ENCODE assay signal across 33 mouse cellular contexts in genomic region chr4:152145473-152145872, GRCm38 (mm10). TPM values are rescaled to one million over a fixed set of nuclear protein-coding genes. Genes with fewer than 3 reads are reported as not detected.
DNase-seq lines count a peak whose midpoint lies in the region; ATAC-seq and TF ChIP-seq lines count a peak whose summit lies in the region.
"Had no signal": no experiment of that assay in that cellular context is flagged by ENCODE, and none has a peak within 500 bp of the region (broad histone marks: within the 10 kb centered on the region; RNA-seq: fewer than 3 reads in every experiment).

No protein-coding gene starts in this region.

- H3K4me1 ChIP-seq in kidney, embryonic 15.5 days = peaks cover 27% of the 10 kb centered on the region
- H3K4me1 ChIP-seq in kidney, postnatal 0 days (replicated peaks; ENCODE audit: insufficient read depth, low read length) = peaks cover 2% of the 10 kb centered on the region; the same call in 1 of the 2 replicates
- no peaks in the 10 kb centered on the region for H3K4me1 ChIP-seq in stomach, postnatal 0 days (replicated peaks; ENCODE audit: control insufficient read depth, insufficient read depth)
- H3K4me1 ChIP-seq: embryonic facial prominence, embryonic 13.5 days; embryonic facial prominence, embryonic 15.5 days; forebrain, embryonic 12.5 days had no signal

- no peaks in the 10 kb centered on the region for H3K9me3 ChIP-seq in kidney, embryonic 15.5 days (replicated peaks)
- no peaks in the 10 kb centered on the region for H3K9me3 ChIP-seq in kidney, postnatal 0 days (replicated peaks; ENCODE audit: low read length)
- no peaks in the 10 kb centered on the region for H3K9me3 ChIP-seq in stomach, postnatal 0 days (ENCODE audit: control insufficient read depth, low read length)
- H3K9me3 ChIP-seq: embryonic facial prominence, embryonic 13.5 days; embryonic facial prominence, embryonic 15.5 days; forebrain, embryonic 10.5 days; forebrain, embryonic 12.5 days had no signal

- DNase-seq in gastrocnemius, adult 2 months = no peak
- no peak for DNase-seq in gastrocnemius, postnatal 10 days
- no peak for DNase-seq in kidney, adult 18-20 months
- DNase-seq in kidney, postnatal 0 days (ENCODE audit: low spot score) = no peak
- DNase-seq in kidney, postnatal 14 days = no peak
- peak; percentile 41 for DNase-seq in stomach, postnatal 0 days (ENCODE audit: low spot score)
- DNase-seq: adrenal gland, adult 8-10 months; adrenal gland, postnatal 25 days; B cell, adult 2 months; cerebellum, adult 11 months; cerebellum, adult 18-20 months; cerebellum, adult 8-10 months; cerebellum, adult 9-11 months; cerebellum, postnatal 14 days; cerebellum, postnatal 36 days; embryo, embryonic 11 days had no signal

- no peak for TF ChIP-seq CTCF in gastrocnemius, adult 2 months (IDR thresholded peaks at IDR 0.05)
- no peak for TF ChIP-seq CTCF in kidney, postnatal 0 days (IDR thresholded peaks at IDR 0.05; ENCODE audit: low read depth)
- TF ChIP-seq CTCF in stomach, postnatal 0 days (IDR thresholded peaks at IDR 0.05; ENCODE audit: low read depth) = no peak

- WGBS in kidney, embryonic 15.5 days = 32% methylated on average over 10 of the region's 10 CpGs
- 39% methylated on average over 10 of the region's 10 CpGs for WGBS in kidney, postnatal 0 days
- 51% methylated on average over 10 of the region's 10 CpGs for WGBS in stomach, postnatal 0 days

- peak overlapping the region; percentile 58; the same call in 1 of the 2 replicates for H3K27ac ChIP-seq in gastrocnemius, adult 2 months
- H3K27ac ChIP-seq in kidney, embryonic 15.5 days = peak overlapping the region; percentile 90
- peak overlapping the region; percentile 48 for H3K27ac ChIP-seq in kidney, postnatal 0 days
- H3K27ac ChIP-seq in stomach, postnatal 0 days (replicated peaks) = no peak overlapping the region
- H3K27ac ChIP-seq: embryonic facial prominence, embryonic 13.5 days; embryonic facial prominence, embryonic 15.5 days; forebrain, embryonic 10.5 days; forebrain, embryonic 12.5 days had no signal

- H3K27me3 ChIP-seq in kidney, embryonic 15.5 days = peaks cover 23% of the 10 kb centered on the region
- H3K27me3 ChIP-seq in kidney, postnatal 0 days (ENCODE audit: insufficient read depth, low read length) = no peaks in the 10 kb centered on the region
- H3K27me3 ChIP-seq in stomach, postnatal 0 days (ENCODE audit: control insufficient read depth, insufficient read depth, low read length) = no peaks in the 10 kb centered on the region
- H3K27me3 ChIP-seq: Patski had no signal

- ATAC-seq in kidney, embryonic 15.5 days (replicated peaks; ENCODE audit: low FRiP score) = peak; percentile 21
- ATAC-seq in kidney, postnatal 0 days (replicated peaks; ENCODE audit: low FRiP score, low read depth) = peak; percentile 38; the same call in 1 of the 2 replicates
- ATAC-seq in stomach, postnatal 0 days (ENCODE audit: low FRiP score, low TSS enrichment) = 0 out of 2 replicates have a peak, but pooled peaks have one; percentile 14
- ATAC-seq in frontal cortex, adult (ENCODE audit: low TSS enrichment) = no peak
- ATAC-seq: activated CD4-positive, CD25-positive, alpha-beta regulatory T cell, adult 4 months; CD4-positive, CD25-positive, alpha-beta regulatory T cell, adult 4 months; forebrain, embryonic 14.5 days; forebrain, embryonic 16.5 days had no signal

- H3K9ac ChIP-seq in kidney, embryonic 15.5 days = no peak overlapping the region
- no peak overlapping the region for H3K9ac ChIP-seq in kidney, postnatal 0 days (ENCODE audit: low read depth, low read length)
- no peak overlapping the region for H3K9ac ChIP-seq in stomach, postnatal 0 days (ENCODE audit: low read length)
- H3K9ac ChIP-seq: embryonic facial prominence, embryonic 13.5 days; embryonic facial prominence, embryonic 15.5 days; forebrain, embryonic 12.5 days had no signal

- intact Hi-C loops in gastrocnemius, adult 2 months (cut with DNase I) = no loop called here

- H3K36me3 ChIP-seq in kidney, embryonic 15.5 days = no peaks in the 10 kb centered on the region
- no peaks in the 10 kb centered on the region for H3K36me3 ChIP-seq in kidney, postnatal 0 days (ENCODE audit: insufficient read depth, low read length)
- no peaks in the 10 kb centered on the region for H3K36me3 ChIP-seq in stomach, postnatal 0 days (ENCODE audit: control insufficient read depth, insufficient read depth, low read length)
- H3K36me3 ChIP-seq: embryonic facial prominence, embryonic 13.5 days; embryonic facial prominence, embryonic 15.5 days; forebrain, embryonic 10.5 days; forebrain, embryonic 12.5 days had no signal

- no peak overlapping the region for H3K4me2 ChIP-seq in kidney, embryonic 15.5 days
- no peak overlapping the region for H3K4me2 ChIP-seq in kidney, postnatal 0 days (ENCODE audit: low read length)
- no peak overlapping the region for H3K4me2 ChIP-seq in stomach, postnatal 0 days (replicated peaks; ENCODE audit: low read depth)
- H3K4me2 ChIP-seq: embryonic facial prominence, embryonic 13.5 days; embryonic facial prominence, embryonic 15.5 days; forebrain, embryonic 12.5 days had no signal

- no peak for TF ChIP-seq EP300 in stomach, postnatal 0 days (optimal IDR thresholded peaks at IDR 0.05)

- H3K4me3 ChIP-seq in gastrocnemius, adult 2 months = no peak overlapping the region
- no peak overlapping the region for H3K4me3 ChIP-seq in kidney, embryonic 15.5 days (replicated peaks)
- H3K4me3 ChIP-seq in kidney, postnatal 0 days (replicated peaks; ENCODE audit: low read depth, low read length) = no peak overlapping the region
- H3K4me3 ChIP-seq in stomach, postnatal 0 days (ENCODE audit: low read depth, low read length) = no peak overlapping the region
- H3K4me3 ChIP-seq: embryonic facial prominence, embryonic 13.5 days; embryonic facial prominence, embryonic 15.5 days; erythroblast, embryonic 14.5 days; forebrain, embryonic 10.5 days; forebrain, embryonic 12.5 days had no signal

RNA-seq across cellular contexts. Expression of gene Espn, which starts 6.7 kb away (rescaled TPM):
- under 1 TPM; 0.13 to 0.45 TPM for total RNA-seq in gastrocnemius, adult 2 months (2021)
- total RNA-seq in gastrocnemius, postnatal 10 days (2021) = 1 to 10 TPM; 1.1 to 1.2 TPM
- polyA plus RNA-seq in kidney, embryonic 15.5 days (2015; fragmentation: Nextera tagmentation; extraction: Ambion mirVana) = 25.5 and 28.1 TPM in 2 replicates
- polyA plus RNA-seq in kidney, postnatal 0 days (2015; fragmentation: Nextera tagmentation; extraction: Ambion mirVana) = 32.9 and 35.0 TPM in 2 replicates
- 13.8 and 14.4 TPM in 2 replicates for polyA plus RNA-seq in stomach, postnatal 0 days (2015; fragmentation: Nextera tagmentation; extraction: Ambion mirVana)
- polyA plus RNA-seq: forebrain, embryonic 14.5 days had no signal

RNA-seq across cellular contexts. Expression of gene Hes2, which starts 13.2 kb away (rescaled TPM):
- total RNA-seq in gastrocnemius, adult 2 months (2021) = not detected
- not detected for total RNA-seq in gastrocnemius, postnatal 10 days (2021)
- 0.08 and 0.17 TPM in 2 replicates for polyA plus RNA-seq in kidney, embryonic 15.5 days (2015; fragmentation: Nextera tagmentation; extraction: Ambion mirVana)
- polyA plus RNA-seq in kidney, postnatal 0 days (2015; fragmentation: Nextera tagmentation; extraction: Ambion mirVana) = 0.41 and 0.78 TPM in 2 replicates
- polyA plus RNA-seq in stomach, postnatal 0 days (2015; fragmentation: Nextera tagmentation; extraction: Ambion mirVana) = 0.52 and 0.87 TPM in 2 replicates
- total RNA-seq: adrenal gland, adult 18-20 months; adrenal gland, adult 8-10 months; adrenal gland, postnatal 25 days; adrenal gland, postnatal 4 days; CH12.LX; common myeloid progenitor, adult 5-6 weeks had no signal
- polyA plus RNA-seq: activated CD4-positive, CD25-positive, alpha-beta regulatory T cell, adult 4 months; brain, embryonic 14.5 days; CD4-positive, CD25-positive, alpha-beta regulatory T cell, adult 4 months; embryonic facial prominence, embryonic 13.5 days; erythroblast, embryonic 14.5 days; forebrain, embryonic 10.5 days; forebrain, embryonic 12.5 days; forebrain, embryonic 14.5 days; forebrain, embryonic 16.5 days; Patski had no signal

RNA-seq across cellular contexts. Expression of gene Tnfrsf25, which starts 29.7 kb away (rescaled TPM):
- 1 to 10 TPM in 1 of 2 experiments, under 1 TPM in 1; 0.38 to 2.0 TPM for total RNA-seq in gastrocnemius, adult 2 months (2021)
- 1 to 10 TPM in 1 of 2 experiments, under 1 TPM in 1; 0.82 to 2.9 TPM for total RNA-seq in gastrocnemius, postnatal 10 days (2021)
- polyA plus RNA-seq in kidney, embryonic 15.5 days (2015; fragmentation: Nextera tagmentation; extraction: Ambion mirVana) = 1.5 and 2.4 TPM in 2 replicates
- polyA plus RNA-seq in kidney, postnatal 0 days (2015; fragmentation: Nextera tagmentation; extraction: Ambion mirVana) = 0.68 and 0.83 TPM in 2 replicates
- polyA plus RNA-seq in stomach, postnatal 0 days (2015; fragmentation: Nextera tagmentation; extraction: Ambion mirVana) = 0.49 and 0.96 TPM in 2 replicates
- total RNA-seq: common myeloid progenitor, adult 5-6 weeks had no signal

RNA-seq across cellular contexts. Expression of gene Acot7, which starts 32.5 kb away (rescaled TPM):
- total RNA-seq in gastrocnemius, adult 2 months (2021) = 10 to 100 TPM; 12.7 to 22.8 TPM
- 10 to 100 TPM; 11.9 to 14.1 TPM for total RNA-seq in gastrocnemius, postnatal 10 days (2021)
- 65.6 and 71.7 TPM in 2 replicates for polyA plus RNA-seq in kidney, embryonic 15.5 days (2015; fragmentation: Nextera tagmentation; extraction: Ambion mirVana)
- polyA plus RNA-seq in kidney, postnatal 0 days (2015; fragmentation: Nextera tagmentation; extraction: Ambion mirVana) = 56.4 and 63.5 TPM in 2 replicates
- 51.7 and 55.0 TPM in 2 replicates for polyA plus RNA-seq in stomach, postnatal 0 days (2015; fragmentation: Nextera tagmentation; extraction: Ambion mirVana)
